Mouse (Mus musculus): ENCODE results near the gene Fancc. TPM values are rescaled to one million over a fixed set of nuclear protein-coding genes. Genes with fewer than 3 reads are reported as not detected.

Gene Fancc
- total and polyA plus RNA-seq, 2 experiments from 2014 or later = 8.0 to 12.2 TPM

GRCm38 (mm10) chr13:63244425-63244824 lies 252.7 kb downstream of the Fancc start:
- Histone ChIP-seq H3K27me3 (ENCODE audit: insufficient read depth, low read length) (no peaks in the 10 kb centered on the region), H3K4me2 (ENCODE audit: low read depth) (no peak overlapping the region)

GRCm38 (mm10) chr13:63243586-63243985 lies 253.5 kb downstream of the Fancc start:
- no peaks in the 10 kb centered on the region for H3K27me3 ChIP-seq (ENCODE audit: insufficient read depth, low read length)
- no peak overlapping the region for H3K9ac ChIP-seq
- no peak for DNase-seq
- ATAC-seq = no peak
- WGBS = 76% methylated on average over 5 of the region's 5 CpGs
- TF ChIP-seq CTCF (IDR thresholded peaks at IDR 0.05; ENCODE audit: low read depth) = no peak
- H3K4me1 ChIP-seq (ENCODE audit: insufficient read depth) = no peaks in the 10 kb centered on the region
- H3K9me3 ChIP-seq (ENCODE audit: low read length) = no peaks in the 10 kb centered on the region
- H3K27ac ChIP-seq (ENCODE audit: low read depth, low read length) = no peak overlapping the region
- no peak overlapping the region for H3K4me2 ChIP-seq (ENCODE audit: low read depth)
- no peaks in the 10 kb centered on the region for H3K36me3 ChIP-seq (ENCODE audit: insufficient read depth)
- no peak overlapping the region for H3K4me3 ChIP-seq (ENCODE audit: low read depth, low read length)

More at GRCm38 (mm10) chr13:63244425-63244824, 252.7 kb downstream of the Fancc start:
- Histone ChIP-seq H3K9ac (no peak overlapping the region), H3K9me3 (ENCODE audit: low read length) (no peaks in the 10 kb centered on the region), H3K27ac (ENCODE audit: low read depth, low read length) (no peak overlapping the region), H3K4me3 (ENCODE audit: low read depth, low read length) (no peak overlapping the region), H3K4me1 (ENCODE audit: insufficient read depth) (no peaks in the 10 kb centered on the region), H3K36me3 (ENCODE audit: insufficient read depth) (no peaks in the 10 kb centered on the region)
- TF ChIP-seq CTCF (IDR thresholded peaks at IDR 0.05; ENCODE audit: low read depth) = no peak
- ATAC-seq (no peak), DNase-seq (no peak)
- 38% methylated on average over 3 of the region's 3 CpGs for WGBS

- Histone ChIP-seq H3K36me3 (ENCODE audit: insufficient read depth) (no peaks in the 10 kb centered on the region), H3K4me3 (ENCODE audit: low read depth, low read length) (no peak overlapping the region), H3K27ac (ENCODE audit: low read depth, low read length) (no peak overlapping the region), H3K9ac (no peak overlapping the region), H3K4me1 (ENCODE audit: insufficient read depth) (no peaks in the 10 kb centered on the region), H3K9me3 (ENCODE audit: low read length) (no peaks in the 10 kb centered on the region), H3K4me2 (ENCODE audit: low read depth) (no peak overlapping the region), H3K27me3 (ENCODE audit: insufficient read depth, low read length) (no peaks in the 10 kb centered on the region)
- no peak for ATAC-seq
- 70% methylated on average over 10 of the region's 10 CpGs for WGBS
- DNase-seq = no peak
- TF ChIP-seq CTCF (IDR thresholded peaks at IDR 0.05; ENCODE audit: low read depth) = no peak
These were observed 254.5 kb downstream of the Fancc start for GRCm38 (mm10) chr13:63242401-63243192.

- no peaks in the 10 kb centered on the region for H3K36me3 ChIP-seq (ENCODE audit: insufficient read depth)
- no peak overlapping the region for H3K4me2 ChIP-seq (ENCODE audit: low read depth)
- no peaks in the 10 kb centered on the region for H3K27me3 ChIP-seq (ENCODE audit: insufficient read depth, low read length)
- no peak for ATAC-seq
- H3K4me3 ChIP-seq (ENCODE audit: low read depth, low read length) = no peak overlapping the region
- H3K27ac ChIP-seq (ENCODE audit: low read depth, low read length) = no peak overlapping the region
- DNase-seq = no peak
- H3K9me3 ChIP-seq (ENCODE audit: low read length) = no peaks in the 10 kb centered on the region
- H3K9ac ChIP-seq = no peak overlapping the region
- H3K4me1 ChIP-seq (ENCODE audit: insufficient read depth) = no peaks in the 10 kb centered on the region
- 94% methylated on average over 3 of the region's 3 CpGs for WGBS
- no peak for TF ChIP-seq CTCF (IDR thresholded peaks at IDR 0.05; ENCODE audit: low read depth)
These were observed 255.4 kb downstream of the Fancc start for GRCm38 (mm10) chr13:63241665-63242064.

- Histone ChIP-seq H3K27ac (ENCODE audit: low read depth, low read length) (no peak overlapping the region), H3K4me3 (ENCODE audit: low read depth, low read length) (peak overlapping the region; percentile 67; the same call in 1 of the 2 replicates), H3K4me2 (ENCODE audit: low read depth) (peak overlapping the region; percentile 91), H3K36me3 (ENCODE audit: insufficient read depth) (no peaks in the 10 kb centered on the region), H3K9ac (no peak overlapping the region), H3K27me3 (ENCODE audit: insufficient read depth, low read length) (no peaks in the 10 kb centered on the region), H3K4me1 (ENCODE audit: insufficient read depth) (no peaks in the 10 kb centered on the region), H3K9me3 (ENCODE audit: low read length) (no peaks in the 10 kb centered on the region)
- ATAC-seq (no peak), DNase-seq (no peak)
- 35% methylated on average over 5 of the region's 5 CpGs for WGBS
- TF ChIP-seq CTCF (IDR thresholded peaks at IDR 0.05; ENCODE audit: low read depth) = no peak
These were observed 256.2 kb downstream of the Fancc start for GRCm38 (mm10) chr13:63240835-63241234.

GRCm38 (mm10) chr13:63239877-63240671 lies 257.0 kb downstream of the Fancc start:
- 1% methylated on average over 50 of the region's 51 CpGs for WGBS
- H3K36me3 ChIP-seq (ENCODE audit: insufficient read depth) = no peaks in the 10 kb centered on the region
- no peaks in the 10 kb centered on the region for H3K9me3 ChIP-seq (ENCODE audit: low read length)
- peak overlapping the region; percentile 91 for H3K4me2 ChIP-seq (ENCODE audit: low read depth)
- no peaks in the 10 kb centered on the region for H3K27me3 ChIP-seq (ENCODE audit: insufficient read depth, low read length)
- TF ChIP-seq CTCF (IDR thresholded peaks at IDR 0.05; ENCODE audit: low read depth) = no peak
- peak; percentile 67 for DNase-seq
- H3K4me3 ChIP-seq (ENCODE audit: low read depth, low read length) = peak overlapping the region; percentile 67
- peak overlapping the region; percentile 76 for H3K9ac ChIP-seq
- peak; percentile 88 for ATAC-seq
- H3K4me1 ChIP-seq (ENCODE audit: insufficient read depth) = no peaks in the 10 kb centered on the region
- peak overlapping the region; percentile 70 for H3K27ac ChIP-seq (ENCODE audit: low read depth, low read length)
